Mouse (Mus musculus) spleen, adult 2 months (tissue): ENCODE data around the gene Klhdc3.

Experiments used
- CTCF ChIP-seq: fragments of 200-500 bp; IDR thresholded peaks from 2 replicates; pipeline ENCODE4 v1.5.1; 2011; ENCODE audit warnings: mild to moderate bottlenecking, inconsistent platforms; ENCODE audit not compliant: insufficient read depth, insufficient read length, insufficient replicate concordance; ENCODE audit errors: extremely low read depth
- POLR2A ChIP-seq: fragments of 200-500 bp; IDR thresholded peaks from 2 replicates; pipeline ENCODE4 v1.6.1; 2011; ENCODE audit warnings: low read depth, low read length, inconsistent platforms

DNA sequence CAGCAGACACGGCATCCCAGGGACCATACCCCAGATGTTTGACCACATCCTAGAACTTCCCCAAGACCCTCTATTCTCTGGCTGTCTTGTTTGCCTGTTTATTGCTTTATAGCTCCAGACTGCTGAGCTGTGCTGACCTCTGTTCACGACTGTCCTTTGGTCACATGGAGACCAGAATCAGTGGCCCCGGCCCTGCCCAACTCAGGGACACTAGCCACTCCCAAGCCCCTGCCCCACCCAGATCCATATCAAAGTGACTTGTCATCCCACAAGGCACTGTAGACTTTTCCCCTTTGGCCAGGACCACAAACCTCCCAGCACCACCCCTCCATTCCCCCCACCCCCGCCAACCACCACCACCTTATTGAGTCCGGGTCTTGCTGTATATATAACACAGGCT, 18.5 kb upstream of the Klhdc3 start:
- no peak for TF ChIP-seq CTCF
- TF ChIP-seq POLR2A, result no peak
